Mouse (Mus musculus) heart, embryonic 15.5 days (tissue): ENCODE data around the gene Spata13. TPM values are rescaled to one million over a fixed set of nuclear protein-coding genes. Genes with fewer than 3 reads are reported as not detected.

ENCODE experiments used
- ATAC-seq: fragments of 200-750 bp; cut with Nextera tagmentation; replicated peaks from 2 replicates; pipeline ENCODE4 v1.8.0; 2017; ENCODE audit warnings: low read depth, moderate TSS enrichment; ENCODE audit not compliant: insufficient number of reproducible peaks, insufficient read depth, low FRiP score
- H3K27ac ChIP-seq: fragments of 300-500 bp; sonication (generic); 2 replicates; pipeline ENCODE4 v1.5.1; 2015; ENCODE audit warnings: mild to moderate bottlenecking, inconsistent platforms
- H3K27me3 ChIP-seq: fragments of 300-500 bp; sonication (generic); 2 replicates; pipeline ENCODE4 v1.6.1; 2015; ENCODE audit warnings: inconsistent platforms
- H3K36me3 ChIP-seq: fragments of 300-500 bp; sonication (generic); 2 replicates; pipeline ENCODE4 v1.6.1; 2015; ENCODE audit warnings: mild to moderate bottlenecking, inconsistent platforms
- H3K4me1 ChIP-seq: fragments of 300-500 bp; sonication (generic); replicated peaks from 2 replicates; pipeline ENCODE4 v1.6.1; 2015; ENCODE audit warnings: inconsistent platforms
- H3K4me2 ChIP-seq: fragments of 300-500 bp; sonication (generic); 2 replicates; pipeline ENCODE4 v1.6.1; 2015; ENCODE audit warnings: inconsistent platforms, mild to moderate bottlenecking, moderate library complexity
- H3K4me3 ChIP-seq: fragments of 300-500 bp; sonication (generic); 2 replicates; pipeline ENCODE4 v1.5.1; 2015; ENCODE audit warnings: mild to moderate bottlenecking, inconsistent platforms
- H3K9ac ChIP-seq: fragments of 300-500 bp; sonication (generic); 2 replicates; pipeline ENCODE4 v1.6.1; 2015; ENCODE audit warnings: mild to moderate bottlenecking, inconsistent platforms
- H3K9me3 ChIP-seq: fragments of 300-500 bp; sonication (generic); replicated peaks from 2 replicates; pipeline ENCODE4 v1.6.1; 2016; ENCODE audit warnings: inconsistent platforms
- WGBS: fragments of 180-500 bp; shearing (Covaris S2); methylation state at CpG from one replicate; pipeline ENCODE4 v1.1.7; 2015; ENCODE audit warnings: mixed read lengths; 5-methylcytosine and 5-hydroxymethylcytosine counted together
- polyA plus RNA-seq: library from polyadenylated mRNA; unstranded; fragments of >200 nt; fragmentation: Nextera tagmentation; extraction: Ambion mirVana; gene quantifications from 2 replicates; pipeline ENCODE4 v1.2.1, GENCODE M21; 2015

Spata13 gene
- polyA plus RNA-seq, 1 experiment from 2014 or later: 14.9 TPM

- Histone ChIP-seq H3K4me1 (peaks cover 6% of the 10 kb centered on the region), H3K4me3 (no peak overlapping the region), H3K4me2 (no peak overlapping the region), H3K36me3 (peaks cover 30% of the 10 kb centered on the region), H3K9me3 (no peaks in the 10 kb centered on the region), H3K27ac (no peak overlapping the region), H3K27me3 (no peaks in the 10 kb centered on the region), H3K9ac (no peak overlapping the region)
- ATAC-seq: no peak
- 42% methylated on average over 3 of the region's 3 CpGs for WGBS
These were observed 156.3 kb downstream of the Spata13 start for GRCm38 (mm10) chr14:60790103-60790502.

DNA sequence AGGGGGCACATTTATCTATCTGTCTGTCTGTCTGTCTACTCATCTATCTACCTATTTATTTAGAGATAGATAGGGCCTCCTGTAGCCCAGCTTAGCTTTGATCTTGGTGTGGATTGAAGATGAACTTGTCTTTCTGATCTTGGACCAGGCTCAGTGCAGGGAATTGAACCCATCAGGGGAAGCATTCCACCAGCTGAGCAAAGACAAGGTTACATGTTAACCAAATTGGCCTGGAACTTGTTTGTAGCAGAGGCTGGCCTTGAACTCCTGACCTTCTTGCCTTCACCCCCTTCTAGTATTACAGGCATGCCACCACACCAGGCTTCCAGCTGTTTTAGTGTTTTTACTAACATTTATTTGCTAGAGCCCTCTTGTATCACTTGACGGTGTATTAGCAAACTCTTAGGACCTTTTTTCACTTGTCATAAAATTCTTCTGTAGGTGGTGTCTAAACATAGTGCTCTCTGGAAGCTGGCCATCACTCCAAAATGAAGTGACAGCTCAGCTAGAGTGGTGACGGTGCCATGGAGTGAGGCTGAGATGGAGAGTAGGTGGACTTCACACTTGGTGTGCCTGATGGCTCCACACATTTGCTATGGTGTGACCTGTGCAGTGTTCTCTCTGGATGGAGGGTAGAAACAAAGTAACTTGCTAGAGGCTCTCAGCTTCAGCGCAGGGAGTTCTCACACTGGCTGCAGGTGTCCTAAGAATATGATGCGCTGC, 163.0 kb downstream of the Spata13 start:
- Histone ChIP-seq H3K4me1 (no peaks in the 10 kb centered on the region), H3K4me2 (no peak overlapping the region), H3K27ac (no peak overlapping the region), H3K27me3 (no peaks in the 10 kb centered on the region), H3K9ac (no peak overlapping the region), H3K4me3 (no peak overlapping the region), H3K36me3 (peaks cover 15% of the 10 kb centered on the region), H3K9me3 (no peaks in the 10 kb centered on the region)
- no peak for ATAC-seq
- 73% methylated on average over 4 of the region's 4 CpGs for WGBS

DNA sequence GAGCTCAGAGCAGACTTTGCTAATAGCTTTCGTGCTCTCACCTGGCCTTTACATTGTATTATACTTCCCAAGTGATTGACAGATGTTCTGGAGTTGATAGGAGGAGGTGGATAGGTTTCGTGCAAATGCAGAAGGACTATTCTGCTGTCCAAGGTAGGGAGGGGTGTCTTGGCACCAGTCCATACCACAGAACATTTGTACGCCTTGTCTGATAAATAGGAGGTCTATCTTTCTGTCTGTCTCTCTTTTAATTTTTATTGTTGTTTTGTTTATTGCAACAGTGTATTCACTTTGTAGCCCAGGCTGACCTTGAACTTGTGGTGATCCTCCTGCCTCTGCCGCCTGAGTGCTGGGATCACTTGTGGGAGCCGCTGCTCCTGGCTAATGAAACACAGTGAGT, 163.8 kb downstream of the Spata13 start:
- Histone ChIP-seq H3K9me3 (no peaks in the 10 kb centered on the region), H3K4me2 (no peak overlapping the region), H3K4me1 (no peaks in the 10 kb centered on the region), H3K9ac (no peak overlapping the region), H3K27ac (no peak overlapping the region), H3K4me3 (no peak overlapping the region), H3K27me3 (no peaks in the 10 kb centered on the region), H3K36me3 (peaks cover 10% of the 10 kb centered on the region; the same call in 1 of the 2 replicates)
- no peak for ATAC-seq
- 90% methylated on average over 5 of the region's 5 CpGs for WGBS

DNA sequence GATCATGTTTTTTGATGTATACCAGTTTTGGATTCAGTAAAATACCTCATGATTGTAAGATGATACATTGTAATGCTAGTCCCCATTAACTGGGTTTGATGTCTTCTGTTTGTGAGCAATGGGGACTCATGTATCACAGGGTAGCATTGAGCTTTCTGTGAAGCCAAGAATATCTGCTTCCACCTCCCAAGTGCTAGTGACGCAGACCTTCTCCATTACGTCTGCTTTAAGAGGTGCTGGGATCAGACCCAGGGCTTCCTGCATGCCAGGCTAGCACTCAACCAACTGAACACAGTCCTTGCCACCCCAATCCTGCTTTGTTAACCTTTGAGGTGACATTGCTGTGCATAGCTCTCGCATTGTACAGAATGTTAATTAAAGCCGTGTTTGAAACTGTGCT, 164.9 kb downstream of the Spata13 start:
- H3K4me2 ChIP-seq: no peak overlapping the region
- WGBS: 81% methylated on average over 4 of the region's 4 CpGs

GRCm38 (mm10) chr14:60799762-60800728, 166.2 kb downstream of the Spata13 start:
- Histone ChIP-seq H3K4me3 (no peak overlapping the region), H3K9ac (no peak overlapping the region), H3K9me3 (no peaks in the 10 kb centered on the region), H3K27ac (no peak overlapping the region), H3K36me3 (peaks cover 21% of the 10 kb centered on the region; the same call in 1 of the 2 replicates), H3K27me3 (no peaks in the 10 kb centered on the region), H3K4me2 (no peak overlapping the region), H3K4me1 (no peaks in the 10 kb centered on the region)
- no peak for ATAC-seq
- WGBS: 50% methylated on average over 9 of the region's 9 CpGs

More for the DNA sequence above, 164.9 kb downstream of the Spata13 start:
- no peaks in the 10 kb centered on the region for H3K9me3 ChIP-seq
- no peaks in the 10 kb centered on the region for H3K27me3 ChIP-seq
- H3K9ac ChIP-seq: no peak overlapping the region
- no peak overlapping the region for H3K4me3 ChIP-seq
- no peaks in the 10 kb centered on the region for H3K4me1 ChIP-seq
- no peak for ATAC-seq
- no peak overlapping the region for H3K27ac ChIP-seq
- peaks cover 20% of the 10 kb centered on the region; the same call in 1 of the 2 replicates for H3K36me3 ChIP-seq

GRCm38 (mm10) chr14:60802026-60802425, 168.2 kb downstream of the Spata13 start:
- no peak for ATAC-seq
- Histone ChIP-seq H3K27ac (no peak overlapping the region), H3K27me3 (no peaks in the 10 kb centered on the region), H3K4me1 (0 out of 2 replicates have a peak, but pooled peaks cover 4% of the 10 kb centered on the region), H3K4me3 (no peak overlapping the region), H3K9ac (no peak overlapping the region), H3K36me3 (peaks cover 19% of the 10 kb centered on the region; the same call in 1 of the 2 replicates), H3K4me2 (no peak overlapping the region), H3K9me3 (no peaks in the 10 kb centered on the region)
- WGBS: 90% methylated on average over 13 of the region's 13 CpGs

- no peak overlapping the region for H3K9ac ChIP-seq
- no peak for ATAC-seq
- 91% methylated on average over 9 of the region's 9 CpGs for WGBS
- H3K27me3 ChIP-seq: no peaks in the 10 kb centered on the region
- no peak overlapping the region for H3K27ac ChIP-seq
- H3K36me3 ChIP-seq: peaks cover 13% of the 10 kb centered on the region; the same call in 1 of the 2 replicates
- no peaks in the 10 kb centered on the region for H3K9me3 ChIP-seq
- H3K4me1 ChIP-seq: 0 out of 2 replicates have a peak, but pooled peaks cover 4% of the 10 kb centered on the region
- no peak overlapping the region for H3K4me2 ChIP-seq
- no peak overlapping the region for H3K4me3 ChIP-seq
These were observed 171.2 kb downstream of the Spata13 start for GRCm38 (mm10) chr14:60804978-60805377.

GRCm38 (mm10) chr14:60805871-60806270, 172.1 kb downstream of the Spata13 start:
- no peaks in the 10 kb centered on the region for H3K27me3 ChIP-seq
- H3K4me1 ChIP-seq: 0 out of 2 replicates have a peak, but pooled peaks cover 4% of the 10 kb centered on the region
- no peak overlapping the region for H3K9ac ChIP-seq
- no peak overlapping the region for H3K27ac ChIP-seq
- ATAC-seq: no peak
- peaks cover 13% of the 10 kb centered on the region; the same call in 1 of the 2 replicates for H3K36me3 ChIP-seq
- H3K4me3 ChIP-seq: no peak overlapping the region
- no peaks in the 10 kb centered on the region for H3K9me3 ChIP-seq
- WGBS: 74% methylated on average over 1 of the region's 1 CpGs
- H3K4me2 ChIP-seq: no peak overlapping the region

- Histone ChIP-seq H3K4me2 (no peak overlapping the region), H3K27me3 (no peaks in the 10 kb centered on the region), H3K9me3 (no peaks in the 10 kb centered on the region), H3K4me3 (no peak overlapping the region), H3K36me3 (peaks cover 13% of the 10 kb centered on the region; the same call in 1 of the 2 replicates), H3K9ac (no peak overlapping the region), H3K4me1 (peaks cover 10% of the 10 kb centered on the region; the same call in 1 of the 2 replicates), H3K27ac (peak overlapping the region; percentile 7; the same call in 1 of the 2 replicates)
- 42% methylated on average over 11 of the region's 11 CpGs for WGBS
- no peak for ATAC-seq
These were observed 173.1 kb downstream of the Spata13 start for GRCm38 (mm10) chr14:60806891-60807344.

DNA sequence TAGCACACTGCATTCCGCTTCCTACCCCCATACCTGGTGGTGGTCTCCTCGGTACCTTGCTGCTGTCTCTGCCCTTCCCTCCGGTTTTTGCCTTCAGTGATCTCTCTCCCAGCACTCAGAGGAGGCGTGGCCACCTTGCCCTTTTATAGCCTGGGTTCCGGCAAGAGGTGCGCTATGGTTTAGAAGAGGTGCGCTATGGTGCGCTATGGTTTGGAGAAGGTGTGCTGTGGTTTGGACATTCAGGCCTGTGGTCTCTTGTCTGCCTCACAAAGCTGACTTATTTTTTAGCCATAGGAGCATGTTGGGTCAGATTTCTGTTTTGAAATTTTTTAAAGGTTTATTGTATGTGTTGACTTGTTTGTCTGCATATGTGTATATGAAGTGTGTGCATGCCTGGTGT, 176.1 kb downstream of the Spata13 start:
- Histone ChIP-seq H3K4me1 (peaks cover 10% of the 10 kb centered on the region; the same call in 1 of the 2 replicates), H3K4me2 (no peak overlapping the region), H3K9ac (no peak overlapping the region), H3K9me3 (no peaks in the 10 kb centered on the region), H3K4me3 (no peak overlapping the region), H3K36me3 (no peaks in the 10 kb centered on the region; the same call in 1 of the 2 replicates), H3K27ac (no peak overlapping the region), H3K27me3 (no peaks in the 10 kb centered on the region)
- ATAC-seq: no peak
- 88% methylated on average over 8 of the region's 8 CpGs for WGBS

GRCm38 (mm10) chr14:60811547-60811946, 177.7 kb downstream of the Spata13 start:
- Histone ChIP-seq H3K27ac (no peak overlapping the region), H3K36me3 (no peaks in the 10 kb centered on the region; the same call in 1 of the 2 replicates)
- 60% methylated on average over 4 of the region's 4 CpGs for WGBS

More at GRCm38 (mm10) chr14:60811547-60811946, 177.7 kb downstream of the Spata13 start:
- ATAC-seq: no peak
- Histone ChIP-seq H3K9me3 (no peaks in the 10 kb centered on the region), H3K4me2 (no peak overlapping the region), H3K9ac (no peak overlapping the region), H3K4me3 (no peak overlapping the region), H3K4me1 (peaks cover 6% of the 10 kb centered on the region; the same call in 1 of the 2 replicates), H3K27me3 (no peaks in the 10 kb centered on the region)
